Mouse (Mus musculus): ENCODE data around the gene Hoxa6. TPM values are rescaled to one million over a fixed set of nuclear protein-coding genes. Genes with fewer than 3 reads are reported as not detected.

Hoxa6 gene
- polyA plus RNA-seq, 1 experiment, result not detected

GRCm38 (mm10) chr6:52172501-52172900 is 36.0 kb downstream of the Hoxa6 start:
- TF ChIP-seq CTCF (IDR thresholded peaks at IDR 0.05; ENCODE audit: control insufficient read depth, insufficient read depth, low read length) (no peak), POLR2A (IDR thresholded peaks at IDR 0.05; ENCODE audit: borderline replicate concordance, control insufficient read depth, low read depth, low read length) (no peak)
- Histone ChIP-seq H3K4me1 (ENCODE audit: control insufficient read depth, insufficient read depth, low read length) (no peaks in the 10 kb centered on the region), H3K4me3 (replicated peaks; ENCODE audit: control insufficient read depth, low read depth, low read length) (no peak overlapping the region), H3K27ac (ENCODE audit: control insufficient read depth, insufficient read depth, low read depth, low read length, poor library complexity) (no peak overlapping the region)
- WGBS, result 87% methylated on average over 35 of the region's 35 CpGs

- Histone ChIP-seq H3K27ac (ENCODE audit: control insufficient read depth, insufficient read depth, low read depth, low read length, poor library complexity) (no peak overlapping the region), H3K4me1 (ENCODE audit: control insufficient read depth, insufficient read depth, low read length) (no peaks in the 10 kb centered on the region), H3K4me3 (replicated peaks; ENCODE audit: control insufficient read depth, low read depth, low read length) (no peak overlapping the region)
- TF ChIP-seq POLR2A (IDR thresholded peaks at IDR 0.05; ENCODE audit: borderline replicate concordance, control insufficient read depth, low read depth, low read length) (no peak), CTCF (IDR thresholded peaks at IDR 0.05; ENCODE audit: control insufficient read depth, insufficient read depth, low read length) (no peak)
- WGBS, result 82% methylated on average over 7 of the region's 7 CpGs
Observed at GRCm38 (mm10) chr6:52171938-52172337, 36.6 kb downstream of the Hoxa6 start.

- no peak for TF ChIP-seq CTCF (IDR thresholded peaks at IDR 0.05; ENCODE audit: control insufficient read depth, insufficient read depth, low read length)
- TF ChIP-seq POLR2A (IDR thresholded peaks at IDR 0.05; ENCODE audit: borderline replicate concordance, control insufficient read depth, low read depth, low read length), result no peak
- Histone ChIP-seq H3K27ac (ENCODE audit: control insufficient read depth, insufficient read depth, low read depth, low read length, poor library complexity) (no peak overlapping the region), H3K4me1 (ENCODE audit: control insufficient read depth, insufficient read depth, low read length) (no peaks in the 10 kb centered on the region), H3K4me3 (replicated peaks; ENCODE audit: control insufficient read depth, low read depth, low read length) (no peak overlapping the region)
- 81% methylated on average over 4 of the region's 4 CpGs for WGBS
Observed at GRCm38 (mm10) chr6:52171331-52171730, 37.2 kb downstream of the Hoxa6 start.

- no peak for TF ChIP-seq POLR2A (IDR thresholded peaks at IDR 0.05; ENCODE audit: borderline replicate concordance, control insufficient read depth, low read depth, low read length)
- no peak for TF ChIP-seq CTCF (IDR thresholded peaks at IDR 0.05; ENCODE audit: control insufficient read depth, insufficient read depth, low read length)
- Histone ChIP-seq H3K27ac (ENCODE audit: control insufficient read depth, insufficient read depth, low read depth, low read length, poor library complexity) (no peak overlapping the region), H3K4me3 (replicated peaks; ENCODE audit: control insufficient read depth, low read depth, low read length) (no peak overlapping the region), H3K4me1 (ENCODE audit: control insufficient read depth, insufficient read depth, low read length) (no peaks in the 10 kb centered on the region)
- WGBS, result 60% methylated on average over 5 of the region's 5 CpGs
Observed at GRCm38 (mm10) chr6:52170898-52171223, 37.7 kb downstream of the Hoxa6 start.

GRCm38 (mm10) chr6:52170166-52170897 is 38.2 kb downstream of the Hoxa6 start:
- Histone ChIP-seq H3K4me3 (replicated peaks; ENCODE audit: control insufficient read depth, low read depth, low read length) (no peak overlapping the region), H3K4me1 (ENCODE audit: control insufficient read depth, insufficient read depth, low read length) (no peaks in the 10 kb centered on the region), H3K27ac (ENCODE audit: control insufficient read depth, insufficient read depth, low read depth, low read length, poor library complexity) (no peak overlapping the region; the same call in 1 of the 2 replicates)
- 89% methylated on average over 40 of the region's 40 CpGs for WGBS
- TF ChIP-seq POLR2A (IDR thresholded peaks at IDR 0.05; ENCODE audit: borderline replicate concordance, control insufficient read depth, low read depth, low read length), result no peak
- no peak for TF ChIP-seq CTCF (IDR thresholded peaks at IDR 0.05; ENCODE audit: control insufficient read depth, insufficient read depth, low read length)

- TF ChIP-seq CTCF (IDR thresholded peaks at IDR 0.05; ENCODE audit: control insufficient read depth, insufficient read depth, low read length), result no peak
- no peak for TF ChIP-seq POLR2A (IDR thresholded peaks at IDR 0.05; ENCODE audit: borderline replicate concordance, control insufficient read depth, low read depth, low read length)
- H3K4me1 ChIP-seq (ENCODE audit: control insufficient read depth, insufficient read depth, low read length), result no peaks in the 10 kb centered on the region
- H3K4me3 ChIP-seq (replicated peaks; ENCODE audit: control insufficient read depth, low read depth, low read length), result no peak overlapping the region
- no peak overlapping the region; the same call in 1 of the 2 replicates for H3K27ac ChIP-seq (ENCODE audit: control insufficient read depth, insufficient read depth, low read depth, low read length, poor library complexity)
- 79% methylated on average over 16 of the region's 16 CpGs for WGBS
Observed at GRCm38 (mm10) chr6:52169499-52170165, 38.9 kb downstream of the Hoxa6 start.

- WGBS, result 88% methylated on average over 42 of the region's 42 CpGs
- Histone ChIP-seq H3K27ac (ENCODE audit: control insufficient read depth, insufficient read depth, low read depth, low read length, poor library complexity) (no peak overlapping the region), H3K4me1 (ENCODE audit: control insufficient read depth, insufficient read depth, low read length) (no peaks in the 10 kb centered on the region), H3K4me3 (replicated peaks; ENCODE audit: control insufficient read depth, low read depth, low read length) (no peak overlapping the region)
- TF ChIP-seq CTCF (IDR thresholded peaks at IDR 0.05; ENCODE audit: control insufficient read depth, insufficient read depth, low read length) (no peak), POLR2A (IDR thresholded peaks at IDR 0.05; ENCODE audit: borderline replicate concordance, control insufficient read depth, low read depth, low read length) (no peak)
Observed at GRCm38 (mm10) chr6:52168191-52169055, 40.1 kb downstream of the Hoxa6 start.

GRCm38 (mm10) chr6:52167736-52168161 is 40.8 kb downstream of the Hoxa6 start:
- TF ChIP-seq POLR2A (IDR thresholded peaks at IDR 0.05; ENCODE audit: borderline replicate concordance, control insufficient read depth, low read depth, low read length) (no peak), CTCF (IDR thresholded peaks at IDR 0.05; ENCODE audit: control insufficient read depth, insufficient read depth, low read length) (no peak)
- no peak overlapping the region for H3K4me3 ChIP-seq (replicated peaks; ENCODE audit: control insufficient read depth, low read depth, low read length)
- no peaks in the 10 kb centered on the region for H3K4me1 ChIP-seq (ENCODE audit: control insufficient read depth, insufficient read depth, low read length)
- 89% methylated on average over 14 of the region's 14 CpGs for WGBS
- H3K27ac ChIP-seq (ENCODE audit: control insufficient read depth, insufficient read depth, low read depth, low read length, poor library complexity), result no peak overlapping the region
